Mouse (Mus musculus): ENCODE measurements around the gene Pdzk1. TPM values are rescaled to one million over a fixed set of nuclear protein-coding genes. Genes with fewer than 3 reads are reported as not detected.

Gene Pdzk1
- polyA plus RNA-seq, 2 experiments from 2014 or later = 0.89 TPM; not detected in 1

GRCm38 (mm10) chr3:96838996-96839645 is 10.0 kb downstream of the Pdzk1 start:
- no peak for ATAC-seq

DNA sequence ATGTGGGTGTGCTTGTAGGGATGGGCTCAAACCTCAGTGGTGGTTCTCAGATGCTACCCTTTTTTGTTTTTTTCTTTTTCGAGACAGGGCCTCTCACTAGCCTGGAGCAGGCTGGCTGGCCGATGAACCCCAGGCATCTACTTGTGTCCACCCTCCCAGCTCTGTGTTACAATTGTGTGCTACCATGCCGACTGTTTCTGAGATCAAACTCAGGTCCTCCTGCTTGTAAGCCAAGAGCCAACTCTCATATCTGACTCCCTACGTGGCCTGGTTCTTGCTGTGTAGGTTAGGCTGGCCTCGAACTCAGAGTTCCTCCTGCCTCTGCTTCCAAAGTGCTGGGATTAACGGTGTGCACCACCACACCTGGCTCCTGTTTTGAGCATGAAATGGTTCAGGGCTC is 16.1 kb downstream of the Pdzk1 start:
- ATAC-seq = no peak

DNA sequence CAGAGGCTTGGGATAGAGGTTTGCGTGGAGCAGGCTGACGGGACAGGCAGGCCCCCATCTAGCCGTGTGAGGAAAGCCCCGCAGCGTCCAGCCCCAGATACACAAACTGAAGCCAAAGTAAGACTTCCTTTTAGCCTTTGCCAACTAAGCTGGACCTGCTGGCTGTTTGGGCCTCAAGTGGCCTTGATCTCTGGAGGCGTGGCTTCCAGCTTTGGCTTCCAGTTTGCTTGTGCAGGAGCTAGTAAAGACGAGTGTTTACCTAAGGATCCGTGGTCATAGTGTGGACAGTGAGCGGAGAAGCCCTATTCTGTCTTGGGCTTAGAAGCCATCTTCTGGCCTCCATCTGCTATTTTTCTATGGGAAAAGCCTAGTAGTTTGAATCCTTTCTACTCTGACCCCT is 16.7 kb downstream of the Pdzk1 start:
- ATAC-seq = no peak

- peak; percentile 54 for ATAC-seq
These were observed 17.9 kb downstream of the Pdzk1 start for GRCm38 (mm10) chr3:96846985-96847384.

DNA sequence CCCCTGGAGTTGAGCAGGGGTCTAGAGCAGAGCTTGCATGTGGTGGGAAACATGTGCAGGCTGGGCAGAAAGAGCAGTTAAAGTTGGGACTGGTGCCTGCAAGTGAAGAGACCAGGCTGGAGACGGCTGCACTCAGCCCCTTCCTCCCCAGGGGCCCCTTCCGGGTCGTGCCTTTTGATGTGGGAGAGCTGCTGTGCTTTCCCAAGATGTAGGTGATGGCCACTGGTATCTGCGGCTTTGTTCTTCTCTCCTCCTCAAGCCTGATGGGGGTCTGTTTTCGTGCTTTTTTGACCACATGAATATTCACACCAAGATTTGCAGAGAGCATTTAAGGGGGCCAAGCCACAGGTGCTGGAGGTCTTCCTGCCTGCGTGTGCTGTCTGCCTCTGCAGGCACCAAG is 18.6 kb downstream of the Pdzk1 start:
- peak; percentile 69 for ATAC-seq

DNA sequence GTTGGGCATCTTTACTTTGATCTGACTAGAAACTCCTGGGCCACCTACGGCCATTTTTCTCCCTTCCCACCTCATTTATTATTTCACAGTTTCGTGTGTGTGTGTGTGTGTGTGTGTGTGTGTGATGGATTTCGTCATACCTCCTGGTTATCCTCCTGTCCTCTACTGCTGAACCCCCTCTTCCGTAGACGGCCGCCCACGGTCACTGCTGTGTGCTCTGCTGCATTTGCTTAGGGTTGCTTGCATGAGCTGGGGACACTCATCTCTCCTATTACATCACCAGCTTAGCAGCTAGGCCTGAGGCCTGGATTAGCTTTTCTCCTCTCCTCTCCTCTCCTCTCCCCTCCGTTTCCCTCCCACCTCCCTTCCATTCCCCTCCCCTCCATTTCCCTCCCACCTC is 19.4 kb downstream of the Pdzk1 start:
- no peak for ATAC-seq

DNA sequence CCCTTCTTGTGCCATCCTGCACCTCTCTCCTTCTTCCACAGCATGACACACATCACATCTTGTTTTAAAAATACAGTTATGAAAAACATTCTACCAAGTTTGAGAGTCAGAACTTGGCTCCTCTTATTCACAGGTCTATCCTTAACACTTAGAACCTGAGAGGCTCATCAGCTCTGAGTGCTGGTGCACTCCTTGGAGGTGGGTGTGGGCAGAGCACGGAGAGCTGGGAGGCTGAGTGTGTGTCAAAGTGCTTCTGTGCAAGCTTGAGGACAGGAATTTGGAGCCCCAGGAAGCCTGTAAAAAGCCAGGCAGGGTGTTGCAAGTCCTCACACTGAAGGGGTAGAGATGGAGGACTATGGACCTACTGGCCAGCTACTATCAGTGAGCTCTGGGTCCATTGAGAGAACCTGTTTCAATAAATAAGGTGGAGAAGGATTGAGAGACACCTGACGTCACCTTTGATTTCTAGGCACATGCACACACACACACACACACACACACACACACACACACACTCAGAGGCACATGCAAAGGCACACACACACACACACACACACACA is 20.2 kb downstream of the Pdzk1 start:
- ATAC-seq = no peak

DNA sequence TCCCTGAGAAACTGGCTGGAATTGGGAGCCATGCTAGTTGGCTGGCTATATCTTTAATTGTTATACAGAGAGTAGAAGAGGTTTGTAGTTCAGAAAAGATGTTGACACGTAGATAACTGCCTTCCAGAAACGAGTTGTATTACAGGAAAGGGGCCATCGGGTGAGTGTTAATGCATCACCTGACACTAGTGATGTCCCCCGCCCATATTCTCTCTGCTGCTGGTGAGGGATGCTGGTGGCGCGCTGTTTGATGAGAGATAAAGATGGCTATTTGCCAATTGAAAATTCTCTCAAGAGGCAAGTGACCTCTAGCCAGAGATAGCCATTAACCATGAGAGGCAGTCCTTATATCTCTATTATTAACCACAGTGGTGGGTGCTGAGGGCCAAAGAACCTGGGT is 23.5 kb downstream of the Pdzk1 start:
- no peak for ATAC-seq

DNA sequence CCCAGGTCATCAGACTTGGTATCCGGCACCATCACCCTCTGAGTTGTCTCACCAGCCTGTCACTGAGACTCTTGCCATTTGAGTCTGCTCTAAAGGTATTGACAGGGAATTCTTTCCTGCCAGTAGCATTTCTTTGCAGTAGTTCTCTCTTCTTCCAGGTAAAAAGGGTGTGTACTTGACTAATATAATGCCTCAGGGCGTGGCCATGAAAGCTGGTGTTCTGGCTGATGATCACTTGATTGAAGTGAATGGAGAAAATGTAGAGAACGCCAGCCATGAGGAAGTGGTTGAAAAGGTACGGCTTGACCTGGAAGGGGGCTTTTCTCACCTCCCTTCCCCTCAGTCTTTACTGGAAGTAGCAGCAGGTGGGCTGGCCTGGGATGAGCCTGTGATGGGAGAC is 25.3 kb downstream of the Pdzk1 start:
- ATAC-seq = no peak

GRCm38 (mm10) chr3:96855833-96856232 is 26.7 kb downstream of the Pdzk1 start:
- no peak for ATAC-seq

DNA sequence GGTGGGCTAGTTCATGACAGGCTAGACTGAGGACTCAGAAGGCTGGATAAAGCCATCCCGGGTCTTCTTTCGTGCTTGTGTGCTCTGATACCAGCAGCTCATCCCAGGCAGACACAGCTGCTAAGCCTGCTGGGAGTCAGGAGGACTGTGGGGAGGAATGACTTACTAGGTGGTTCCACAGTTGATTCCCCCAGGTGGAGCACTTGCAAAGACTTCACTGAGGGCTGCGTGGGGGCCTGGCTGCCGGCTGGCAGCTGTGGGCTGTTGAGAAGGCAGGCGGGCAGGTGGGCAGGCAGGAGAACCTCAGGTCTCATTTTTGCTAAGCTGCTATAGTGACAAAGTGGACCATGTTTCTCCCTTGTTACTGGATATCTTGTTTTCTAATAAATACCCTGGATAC is 31.4 kb downstream of the Pdzk1 start:
- ATAC-seq = no peak

DNA sequence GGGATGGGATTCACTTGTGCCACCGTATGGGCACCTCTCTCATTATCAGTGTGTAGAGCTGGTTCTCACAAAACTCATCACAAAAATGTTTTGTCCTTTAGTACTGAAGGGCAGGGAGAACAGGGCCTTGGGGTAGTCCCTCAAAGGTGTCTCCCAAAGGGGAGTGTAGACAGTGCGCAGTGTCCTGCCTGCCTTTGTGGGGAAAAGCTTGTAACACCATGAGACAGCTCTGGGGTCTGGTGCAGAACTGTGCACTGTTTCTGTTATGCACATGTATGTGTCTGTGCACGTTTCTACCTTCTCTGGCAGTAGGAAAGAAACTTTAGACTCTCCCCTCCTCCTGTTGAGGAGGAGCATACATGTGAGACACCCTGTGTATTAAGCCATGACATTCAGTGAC is 38.8 kb downstream of the Pdzk1 start:
- ATAC-seq = no peak

DNA sequence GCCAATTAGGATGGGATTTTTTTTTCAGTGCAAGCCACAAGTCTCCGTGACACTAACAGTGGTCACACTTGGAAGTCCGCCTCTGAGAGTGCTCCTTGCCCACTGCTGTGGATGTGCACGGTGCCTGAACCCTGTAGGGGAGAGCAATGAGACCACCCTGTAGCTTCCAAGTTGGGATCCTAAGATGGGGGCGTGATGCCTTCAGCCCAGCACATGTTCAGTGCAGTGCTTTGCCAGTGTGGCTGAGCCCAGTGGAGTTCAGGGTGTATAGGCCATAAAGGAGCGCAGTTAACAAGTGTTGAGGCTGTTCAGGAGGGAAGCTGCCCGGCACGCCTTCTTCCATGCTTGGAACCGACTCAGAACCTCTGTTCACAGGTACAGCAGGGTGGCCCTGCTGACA is 39.5 kb downstream of the Pdzk1 start:
- no peak for ATAC-seq

DNA sequence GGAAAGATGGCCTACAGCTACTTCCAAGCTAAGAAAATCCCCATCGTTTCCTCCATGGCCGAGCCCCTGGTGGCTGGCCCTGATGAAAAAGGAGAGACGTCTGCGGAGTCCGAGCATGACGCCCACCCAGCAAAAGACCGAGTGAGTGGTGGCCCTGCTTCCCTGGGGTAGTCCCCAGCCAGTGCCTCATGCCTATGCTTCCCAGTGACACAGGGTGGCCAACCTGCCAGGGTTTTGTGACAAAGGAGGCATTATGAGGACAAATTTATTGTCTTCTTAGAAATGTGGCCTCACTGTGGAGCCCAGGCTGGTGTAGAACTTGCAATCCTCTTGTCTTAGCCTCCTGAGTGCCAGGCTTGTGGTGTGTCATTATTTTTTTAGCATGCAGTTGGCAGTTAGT is 40.0 kb downstream of the Pdzk1 start:
- ATAC-seq = no peak

- ATAC-seq = no peak
These were observed 41.2 kb downstream of the Pdzk1 start for GRCm38 (mm10) chr3:96870270-96870669.

- ATAC-seq = no peak
These were observed 42.0 kb downstream of the Pdzk1 start for GRCm38 (mm10) chr3:96871070-96871469.

- no peak for ATAC-seq
These were observed 43.4 kb downstream of the Pdzk1 start for GRCm38 (mm10) chr3:96872501-96872900.

DNA sequence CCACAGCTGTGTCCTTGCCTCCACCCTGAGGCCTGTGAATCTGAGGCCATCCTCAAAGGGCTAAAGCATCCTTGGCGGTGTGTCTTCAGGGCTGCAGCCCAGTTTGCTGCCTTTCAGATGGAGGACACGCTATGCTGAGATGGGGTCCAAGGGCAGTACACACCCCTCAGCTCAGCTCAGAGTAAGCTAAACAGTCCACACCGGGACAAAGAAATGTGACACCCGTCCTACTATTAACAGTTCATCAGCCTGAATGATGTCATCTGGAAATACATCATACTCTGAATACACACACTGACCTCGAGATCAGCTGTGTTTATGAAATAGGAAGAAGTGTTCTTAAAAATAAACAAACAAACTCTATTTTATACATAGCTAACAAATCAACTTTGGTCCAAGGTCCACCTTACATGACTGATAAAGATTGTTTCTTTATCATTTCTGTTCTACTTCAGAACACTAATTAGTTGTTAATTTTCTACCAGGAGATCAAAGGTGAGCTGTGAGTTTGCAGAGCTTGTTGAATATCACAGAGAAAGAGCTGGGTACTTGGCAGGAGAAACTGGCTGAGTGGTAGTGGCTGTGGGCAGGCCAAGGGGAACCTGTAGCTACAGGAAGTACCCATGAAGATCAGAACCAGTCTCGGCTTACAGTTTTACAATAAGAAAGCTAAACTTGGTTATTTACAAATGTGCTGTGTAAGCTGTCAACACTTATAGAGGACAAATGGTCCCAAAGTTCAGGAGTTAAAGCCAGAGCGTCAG is 45.9 kb downstream of the Pdzk1 start:
- ATAC-seq = no peak

DNA sequence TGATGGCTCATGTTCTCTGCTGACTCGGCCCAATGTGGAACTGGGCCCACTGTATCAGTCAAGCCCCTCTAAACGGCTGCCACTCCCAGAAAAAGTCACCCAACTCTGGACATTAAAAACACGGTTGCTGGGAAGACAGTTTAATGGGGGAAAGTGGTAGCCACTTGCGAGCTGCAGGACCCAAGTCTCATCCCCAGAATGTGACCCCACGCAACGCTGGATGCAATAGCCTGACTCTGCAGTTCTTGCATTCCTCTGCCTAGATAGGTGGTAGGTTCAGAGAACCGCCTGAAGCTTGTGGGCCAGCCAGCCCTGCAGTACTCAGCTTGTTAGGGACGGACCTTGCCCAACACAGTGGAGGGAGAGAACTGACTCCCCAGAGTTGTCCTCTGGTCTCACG is 50.5 kb downstream of the Pdzk1 start:
- no peak for ATAC-seq

DNA sequence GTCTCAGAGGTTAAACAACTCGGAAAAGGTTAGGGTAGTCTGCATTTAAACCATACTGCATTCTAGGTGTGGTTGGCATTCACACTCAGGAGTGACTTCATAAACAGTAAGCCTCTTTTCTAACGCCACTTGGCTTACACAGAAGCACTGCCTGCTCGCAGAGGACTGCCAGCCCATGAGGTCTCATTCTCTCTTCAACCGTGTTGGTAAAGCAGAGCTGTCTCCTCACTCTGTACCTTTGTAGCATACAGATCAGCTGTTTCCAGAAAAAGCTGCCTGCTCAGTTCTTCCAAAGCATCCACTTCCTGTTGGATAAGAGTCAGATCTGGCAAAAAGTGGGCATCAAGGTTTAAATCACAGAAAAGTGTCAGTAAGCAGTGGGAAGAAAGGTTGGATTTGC is 51.3 kb downstream of the Pdzk1 start:
- no peak for ATAC-seq

DNA sequence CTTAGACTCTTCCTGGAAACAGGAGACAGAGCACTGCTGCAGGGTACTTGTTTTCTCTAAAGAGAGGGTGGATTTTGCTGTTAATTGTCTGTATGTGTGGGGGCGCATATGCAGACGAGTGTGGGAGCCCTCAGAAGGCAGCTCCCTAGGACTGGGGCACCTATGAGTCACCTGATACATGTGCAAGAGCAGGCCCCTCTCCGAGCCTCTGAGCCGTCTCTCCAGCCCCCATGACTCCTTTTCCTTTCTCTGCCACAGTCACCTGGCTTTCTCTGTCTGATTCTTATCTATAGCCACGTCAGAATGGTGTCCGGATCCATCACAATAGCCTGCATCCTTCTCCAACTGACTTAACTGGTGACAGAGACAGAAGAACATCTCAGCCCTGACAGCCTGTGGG is 52.5 kb downstream of the Pdzk1 start:
- ATAC-seq = peak; percentile 30

GRCm38 (mm10) chr3:96882061-96882849 is 53.2 kb downstream of the Pdzk1 start:
- peak; percentile 63 for ATAC-seq

- no peak for ATAC-seq
These were observed 54.6 kb downstream of the Pdzk1 start for GRCm38 (mm10) chr3:96883690-96884089.

Data from activated CD4-positive, CD25-positive, alpha-beta regulatory T cell, adult 4 months (primary cell).